Mouse (Mus musculus): ENCODE results near the gene 2310050C09Rik. TPM values are rescaled to one million over a fixed set of nuclear protein-coding genes. Genes with fewer than 3 reads are reported as not detected.

The 2310050C09Rik gene
- total and polyA plus RNA-seq, 3 experiments = not detected

- H3K79me2 ChIP-seq (replicated peaks; ENCODE audit: control insufficient read depth, extremely low read depth, insufficient read depth, poor library complexity, severe bottlenecking) = no peaks in the 10 kb centered on the region
- peak; percentile 26 to 41; a peak in 3 of 4 replicates for TF ChIP-seq CTCF (conservative IDR thresholded peaks at IDR 0.05 in 1 of 2, IDR thresholded peaks at IDR 0.05 in 1 of 2; ENCODE audit: low read depth in 2 of 2, low read length in 2 of 2)
- TF ChIP-seq RAD21 (IDR thresholded peaks at IDR 0.05; ENCODE audit: low read depth, low read length) = peak; percentile 26
- TF ChIP-seq E2F4 (IDR thresholded peaks at IDR 0.05; ENCODE audit: insufficient replicate concordance, low read depth, low read length) = no peak
- no peaks in the 10 kb centered on the region for H3K27me3 ChIP-seq (replicated peaks)
- H3K27ac ChIP-seq (ENCODE audit: insufficient read depth, low read depth) = no peak overlapping the region
- peak; percentile 57 for DNase-seq (ENCODE audit: extremely low read depth)
- in situ Hi-C loops (cut with MboI; ENCODE audit: low pct_ligation_motif_present, low pct_unique_long_range_greater_than_20kb, low sequenced_read_pairs) = no loop called here
- H3K4me2 ChIP-seq (ENCODE audit: insufficient read depth, low read depth, poor library complexity, severe bottlenecking) = no peak overlapping the region
- no peaks in the 10 kb centered on the region for H3K9me3 ChIP-seq (replicated peaks; ENCODE audit: low read length)
- dilution Hi-C loops (cut with MboI; ENCODE audit: extremely low pct_ligation_motif_present, extremely low pct_unique_long_range_greater_than_20kb, low sequenced_read_pairs) = no loop called here
- no peak overlapping the region for H3K4me3 ChIP-seq (replicated peaks in 1 of 3; ENCODE audit: low read depth in 2 of 3, low read length in 2 of 3, poor library complexity in 1 of 3)
- no peaks in the 10 kb centered on the region for H3K36me3 ChIP-seq (replicated peaks in 1 of 2; ENCODE audit: control insufficient read depth in 1 of 2, insufficient read depth in 1 of 2, low read length in 1 of 2)
- no peaks in the 10 kb centered on the region for H3K4me1 ChIP-seq (ENCODE audit: control insufficient read depth in 1 of 2, insufficient read depth in 2 of 2)
- no peak overlapping the region for H3K9ac ChIP-seq (ENCODE audit: insufficient read depth, low read depth)
Observed at GRCm38 (mm10) chr3:92903640-92904039, 33.6 kb upstream of the 2310050C09Rik start.

- no peaks in the 10 kb centered on the region for H3K27me3 ChIP-seq (replicated peaks)
- H3K79me2 ChIP-seq (replicated peaks; ENCODE audit: control insufficient read depth, extremely low read depth, insufficient read depth, poor library complexity, severe bottlenecking) = no peaks in the 10 kb centered on the region
- no peaks in the 10 kb centered on the region for H3K4me1 ChIP-seq (ENCODE audit: control insufficient read depth in 1 of 2, insufficient read depth in 2 of 2)
- H3K9ac ChIP-seq (ENCODE audit: insufficient read depth, low read depth) = no peak overlapping the region
- no peaks in the 10 kb centered on the region for H3K9me3 ChIP-seq (replicated peaks; ENCODE audit: low read length)
- TF ChIP-seq ETS1 (conservative IDR thresholded peaks at IDR 0.05; ENCODE audit: low read depth, low read length) = no peak
- no peak for TF ChIP-seq RCOR1 (conservative IDR thresholded peaks at IDR 0.05; ENCODE audit: low read depth, low read length)
- TF ChIP-seq CTCF (conservative IDR thresholded peaks at IDR 0.05 in 1 of 2, IDR thresholded peaks at IDR 0.05 in 1 of 2; ENCODE audit: low read depth in 2 of 2, low read length in 2 of 2) = peak; percentile 43 to 58
- TF ChIP-seq GABPA (IDR thresholded peaks at IDR 0.05; ENCODE audit: insufficient replicate concordance, low read depth, low read length) = no peak
- no peak for TF ChIP-seq MXI1 (IDR thresholded peaks at IDR 0.05; ENCODE audit: low read depth, low read length)
- in situ Hi-C loops (cut with MboI; ENCODE audit: low pct_ligation_motif_present, low pct_unique_long_range_greater_than_20kb, low sequenced_read_pairs) (no loop called here), dilution Hi-C loops (cut with MboI; ENCODE audit: extremely low pct_ligation_motif_present, extremely low pct_unique_long_range_greater_than_20kb, low sequenced_read_pairs) (no loop called here)
- H3K36me3 ChIP-seq (replicated peaks in 1 of 2; ENCODE audit: control insufficient read depth in 1 of 2, insufficient read depth in 1 of 2, low read length in 1 of 2) = no peaks in the 10 kb centered on the region
- no peak overlapping the region for H3K4me2 ChIP-seq (ENCODE audit: insufficient read depth, low read depth, poor library complexity, severe bottlenecking)
- H3K4me3 ChIP-seq (replicated peaks in 1 of 3; ENCODE audit: low read depth in 2 of 3, low read length in 2 of 3, poor library complexity in 1 of 3) = no peak overlapping the region
- DNase-seq (ENCODE audit: extremely low read depth) = peak; percentile 51
- H3K27ac ChIP-seq (ENCODE audit: insufficient read depth, low read depth) = no peak overlapping the region
Observed at GRCm38 (mm10) chr3:92902992-92903391, 33.0 kb upstream of the 2310050C09Rik start.

GRCm38 (mm10) chr3:92894489-92894888 lies 24.5 kb upstream of the 2310050C09Rik start:
- Histone ChIP-seq H3K27me3 (replicated peaks) (no peaks in the 10 kb centered on the region), H3K4me2 (ENCODE audit: insufficient read depth, low read depth, poor library complexity, severe bottlenecking) (no peak overlapping the region), H3K9ac (ENCODE audit: insufficient read depth, low read depth) (no peak overlapping the region), H3K9me3 (replicated peaks; ENCODE audit: low read length) (no peaks in the 10 kb centered on the region), H3K4me3 (replicated peaks in 1 of 3; ENCODE audit: low read depth in 2 of 3, low read length in 2 of 3, poor library complexity in 1 of 3) (no peak overlapping the region), H3K36me3 (replicated peaks in 1 of 2; ENCODE audit: control insufficient read depth in 1 of 2, insufficient read depth in 1 of 2, low read length in 1 of 2) (no peaks in the 10 kb centered on the region), H3K27ac (ENCODE audit: insufficient read depth, low read depth) (no peak overlapping the region), H3K79me2 (replicated peaks; ENCODE audit: control insufficient read depth, extremely low read depth, insufficient read depth, poor library complexity, severe bottlenecking) (no peaks in the 10 kb centered on the region), H3K4me1 (ENCODE audit: control insufficient read depth in 1 of 2, insufficient read depth in 2 of 2) (no peaks in the 10 kb centered on the region)
- in situ Hi-C loops (cut with MboI; ENCODE audit: low pct_ligation_motif_present, low pct_unique_long_range_greater_than_20kb, low sequenced_read_pairs) = no loop called here
- no peak for DNase-seq (ENCODE audit: extremely low read depth)
- TF ChIP-seq SIN3A (IDR thresholded peaks at IDR 0.05; ENCODE audit: low read length) (no peak), NELFE (IDR thresholded peaks at IDR 0.05; ENCODE audit: low read depth, low read length) (no peak), ZKSCAN1 (IDR thresholded peaks at IDR 0.05; ENCODE audit: borderline replicate concordance, low read depth, low read length) (no peak), PAX5 (IDR thresholded peaks at IDR 0.05; ENCODE audit: low read length) (no peak), ZMIZ1 (IDR thresholded peaks at IDR 0.05; ENCODE audit: low read depth, low read length) (no peak)
- dilution Hi-C loops (cut with MboI; ENCODE audit: extremely low pct_ligation_motif_present, extremely low pct_unique_long_range_greater_than_20kb, low sequenced_read_pairs) = no loop called here

Measured in CH12.LX (cell line).